Mouse (Mus musculus): Measurements from ENCODE around the gene Nod2.
"Not testable (repeated sequence)": the region's sequence is repeated elsewhere in the genome, so short reads cannot be mapped to it uniquely, and the experiment has no call there.

Nod2 gene

DNA sequence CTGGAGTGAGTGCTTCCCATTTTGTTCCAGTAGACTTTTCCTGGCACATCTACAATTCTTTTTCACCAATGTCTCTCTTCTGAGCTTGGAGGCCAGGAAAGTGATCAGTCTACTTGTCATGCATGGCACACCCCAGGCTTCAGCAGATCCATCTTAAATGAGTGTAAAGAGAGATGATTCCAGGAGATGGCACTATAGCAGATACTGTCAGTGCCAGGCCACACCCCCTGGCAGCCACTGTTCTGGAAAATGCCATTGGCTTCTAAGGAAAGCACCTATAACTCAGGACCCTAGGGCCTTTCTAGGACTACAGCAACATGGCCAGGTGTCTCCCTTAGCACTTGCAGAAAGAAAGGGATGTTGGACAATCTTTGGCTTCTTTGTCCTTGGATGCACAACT is 16.0 kb upstream of the Nod2 start:
- DNase-seq (ENCODE audit: low spot score in 2 of 2) = no peak

- no peak for DNase-seq (ENCODE audit: low spot score in 2 of 2)
Observed at GRCm38 (mm10) chr8:88633343-88633765, 13.8 kb upstream of the Nod2 start.

GRCm38 (mm10) chr8:88635474-88636397 is 11.4 kb upstream of the Nod2 start, which contains the start of gene Snx20:
Gene Snx20, minus strand, starts transcription at chr8:88636128.
- DNase-seq (ENCODE audit: low spot score in 2 of 2) = no peak

DNA sequence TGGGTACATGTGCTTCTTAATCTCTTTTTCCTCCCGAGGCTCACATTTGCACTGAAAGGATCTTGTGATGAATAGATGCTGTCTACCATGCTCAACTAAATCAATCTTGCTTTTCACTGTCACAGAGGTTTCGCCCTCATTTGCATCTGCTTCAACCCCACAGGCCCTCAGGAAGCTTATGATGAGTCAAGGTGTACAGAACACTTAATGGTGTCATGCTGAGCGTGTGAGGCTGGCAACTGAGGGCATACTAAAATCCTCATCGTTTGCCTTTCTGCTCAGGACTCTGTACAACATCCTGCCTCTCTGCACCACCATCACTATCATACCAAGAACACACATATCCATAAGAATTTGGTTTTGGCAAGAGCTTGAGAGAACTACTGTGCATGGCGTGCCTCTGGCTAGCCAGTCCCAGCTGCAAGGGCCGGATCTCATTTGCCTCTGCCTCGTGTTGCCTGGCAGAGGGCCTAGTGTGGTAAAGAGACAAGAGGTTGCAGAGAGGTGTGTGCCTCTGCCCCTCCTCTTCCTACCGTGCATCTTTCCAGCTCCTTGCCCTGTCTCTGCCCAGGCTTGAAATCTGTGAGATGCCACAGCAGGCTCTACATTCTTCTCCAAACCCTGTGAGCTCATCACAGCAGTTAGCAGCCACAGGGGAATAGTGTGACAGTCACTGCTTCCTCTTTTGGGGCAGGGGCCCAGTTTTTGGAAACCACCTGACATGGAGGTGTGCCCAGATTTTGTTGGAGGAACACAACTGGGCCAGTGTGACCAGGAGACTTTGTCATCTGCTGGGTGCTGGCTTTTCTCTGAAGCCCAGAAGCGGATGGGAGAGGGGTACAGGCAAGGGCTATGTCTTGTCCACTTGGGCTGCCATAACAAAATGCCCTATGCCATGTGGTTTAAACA is 9.8 kb upstream of the Nod2 start:
- DNase-seq (ENCODE audit: low spot score in 2 of 2) = no peak

- no peak for DNase-seq (ENCODE audit: low spot score in 2 of 2)
Observed at GRCm38 (mm10) chr8:88638908-88639307, 8.2 kb upstream of the Nod2 start.

DNA sequence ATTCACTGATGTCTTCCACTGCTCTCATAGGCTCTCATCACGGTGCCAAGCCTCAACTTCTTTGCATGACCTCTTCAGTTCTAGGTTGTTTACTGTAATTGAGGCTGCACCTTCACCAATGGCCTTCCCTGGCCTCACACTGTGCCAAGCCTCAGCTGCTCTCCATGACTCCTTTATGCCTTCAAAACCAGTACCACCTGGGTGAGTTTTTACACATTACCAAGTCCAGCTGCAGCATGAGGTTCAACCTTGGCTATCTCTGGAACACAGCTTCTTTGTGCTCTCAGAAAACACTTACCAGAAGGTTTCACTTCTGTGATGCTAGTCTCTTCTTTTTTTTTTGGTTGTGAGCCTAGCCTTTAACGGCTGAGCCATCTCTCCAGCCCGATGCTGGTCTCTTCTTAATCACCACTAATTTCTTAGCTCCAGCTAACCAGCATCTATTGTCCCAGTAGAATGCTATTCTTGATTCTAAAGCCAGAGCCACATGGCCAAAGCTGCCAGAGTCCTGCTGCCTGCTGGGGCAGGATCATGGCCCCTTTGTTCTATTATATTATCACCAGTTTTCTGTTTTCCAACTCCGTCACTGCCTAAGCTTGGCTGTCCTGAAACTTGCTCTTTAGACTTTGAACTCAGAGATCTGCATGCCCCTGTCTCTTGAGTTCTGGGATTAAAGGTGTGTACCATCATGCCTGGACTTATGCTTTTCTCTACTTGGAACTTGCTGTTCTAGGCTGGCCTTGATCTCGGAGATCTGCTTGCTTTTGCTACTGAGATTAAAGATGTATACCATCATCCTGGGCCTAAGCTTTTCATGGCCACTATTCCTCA is 4.2 kb upstream of the Nod2 start:
- DNase-seq (ENCODE audit: low spot score in 2 of 2) = no peak

DNA sequence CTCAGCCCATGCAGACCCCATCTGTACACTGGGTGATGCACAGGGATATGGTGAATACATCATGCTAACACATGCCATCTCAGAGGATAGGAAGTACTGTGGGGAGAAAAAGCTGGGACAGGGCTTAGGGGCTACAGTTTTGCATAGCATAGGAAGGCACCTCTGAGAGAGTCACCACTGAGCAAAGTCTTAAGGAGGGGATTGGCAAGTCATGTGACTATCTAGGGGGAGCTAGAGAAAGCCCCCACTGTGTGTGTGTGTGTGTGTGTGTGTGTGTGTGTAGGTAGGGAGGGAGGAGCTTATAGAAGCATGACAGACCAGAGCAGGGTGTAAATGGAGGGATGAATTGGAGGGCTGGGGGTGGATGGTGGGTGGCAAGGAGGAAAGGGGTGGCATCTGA is 1.2 kb downstream of the Nod2 start:
- DNase-seq (ENCODE audit: low spot score in 2 of 2) = no peak

GRCm38 (mm10) chr8:88650016-88650708 is 3.0 kb downstream of the Nod2 start:
- DNase-seq (ENCODE audit: low spot score in 2 of 2) = no peak

GRCm38 (mm10) chr8:88651122-88651521 is 4.0 kb downstream of the Nod2 start:
- not testable (repeated sequence) for DNase-seq (ENCODE audit: low spot score in 2 of 2)

DNA sequence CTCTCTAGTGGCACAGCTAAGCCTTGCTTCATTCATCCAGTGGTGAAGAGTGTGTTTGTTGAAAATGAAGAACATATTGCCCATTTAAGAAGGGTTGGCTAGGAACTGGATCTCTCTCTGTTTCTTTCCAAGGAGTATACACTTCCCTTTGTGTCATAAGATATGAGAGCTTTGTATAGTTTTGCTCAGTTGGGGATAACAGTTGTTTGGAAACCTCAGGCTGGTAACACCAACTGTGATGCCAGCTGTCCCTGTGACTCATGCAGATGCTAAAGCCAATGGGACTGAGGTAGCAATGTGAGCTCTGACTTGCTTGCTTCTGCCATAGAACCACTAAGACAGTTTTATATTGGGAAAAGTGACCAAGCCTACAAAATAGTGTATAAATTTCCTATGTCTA is 8.2 kb downstream of the Nod2 start:
- DNase-seq (ENCODE audit: low spot score in 2 of 2) = no peak

GRCm38 (mm10) chr8:88659873-88660272 is 12.8 kb downstream of the Nod2 start:
- DNase-seq (ENCODE audit: low spot score in 2 of 2) = no peak

DNA sequence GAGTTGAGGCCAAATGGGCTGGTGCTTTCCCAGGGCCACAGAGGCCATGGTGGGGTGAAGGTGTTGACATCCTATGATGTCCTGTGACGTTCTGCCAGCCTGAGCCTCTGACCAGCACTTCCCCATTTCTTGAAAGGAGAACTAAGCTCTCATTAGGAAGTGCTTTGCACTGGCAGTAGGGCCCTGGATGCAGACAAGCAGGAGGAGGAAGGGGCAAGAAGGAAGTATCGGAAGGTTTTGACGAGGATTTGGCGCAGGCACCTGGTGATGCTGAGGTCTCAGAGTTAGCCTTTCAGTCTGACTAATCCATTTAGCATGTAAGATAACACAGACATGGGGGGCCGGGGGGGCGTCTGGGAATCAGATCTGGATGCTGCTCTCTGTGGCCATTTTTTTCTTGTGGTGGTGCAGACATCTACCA is 15.3 kb downstream of the Nod2 start:
- no peak for DNase-seq (ENCODE audit: low spot score in 2 of 2)

- no peak for DNase-seq (ENCODE audit: low spot score in 2 of 2)
Observed at GRCm38 (mm10) chr8:88664121-88664520, 17.0 kb downstream of the Nod2 start.

DNA sequence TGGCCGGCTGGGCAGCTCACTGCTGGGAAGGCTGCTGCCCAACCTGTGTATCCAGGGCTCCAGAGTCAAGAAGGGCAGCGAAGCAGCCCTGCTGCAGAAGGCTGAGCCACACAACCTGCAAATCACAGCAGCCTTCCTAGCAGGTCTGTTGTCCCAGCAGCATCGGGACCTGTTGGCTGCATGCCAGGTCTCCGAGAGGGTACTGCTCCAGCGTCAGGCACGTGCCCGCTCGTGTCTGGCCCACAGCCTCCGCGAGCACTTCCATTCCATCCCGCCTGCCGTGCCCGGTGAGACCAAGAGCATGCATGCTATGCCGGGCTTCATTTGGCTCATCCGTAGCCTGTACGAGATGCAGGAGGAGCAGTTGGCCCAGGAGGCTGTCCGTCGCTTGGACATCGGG is 17.8 kb downstream of the Nod2 start:
- no peak for DNase-seq (ENCODE audit: low spot score in 2 of 2)

GRCm38 (mm10) chr8:88666435-88666834 is 19.3 kb downstream of the Nod2 start:
- DNase-seq (ENCODE audit: low spot score in 2 of 2) = no peak

GRCm38 (mm10) chr8:88668400-88669086 is 21.4 kb downstream of the Nod2 start:
- no peak for DNase-seq (ENCODE audit: low spot score in 2 of 2)

GRCm38 (mm10) chr8:88670782-88671181 is 23.7 kb downstream of the Nod2 start:
- no peak for DNase-seq (ENCODE audit: low spot score in 2 of 2)

- DNase-seq (ENCODE audit: low spot score in 2 of 2) = no peak
Observed at GRCm38 (mm10) chr8:88671575-88671974, 24.5 kb downstream of the Nod2 start.

DNA sequence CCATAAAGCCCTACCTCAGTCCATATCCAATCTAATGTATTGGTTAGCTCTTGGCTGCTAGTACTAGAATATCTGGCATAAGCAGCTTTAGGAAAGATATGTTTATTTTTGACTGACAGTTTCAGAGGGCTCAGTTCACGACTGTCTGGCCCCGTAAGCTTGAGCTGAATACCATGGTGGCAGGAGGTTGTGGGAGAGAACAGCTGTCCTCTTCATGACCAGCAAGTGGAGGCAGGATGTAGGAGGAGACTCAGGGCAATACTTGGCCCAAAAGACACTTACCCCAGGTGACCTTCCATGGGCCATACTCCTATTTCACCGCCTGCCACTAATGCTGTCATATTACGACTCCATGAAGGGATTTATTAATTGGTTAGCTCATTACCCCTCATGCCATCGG is 26.7 kb downstream of the Nod2 start:
- DNase-seq (ENCODE audit: low spot score in 2 of 2) = no peak

Measured in urinary bladder, adult 18-20 months (tissue).